Mouse (Mus musculus) hindbrain, postnatal 0 days (tissue): ENCODE results near the gene Fhod1. TPM values are rescaled to one million over a fixed set of nuclear protein-coding genes. Genes with fewer than 3 reads are reported as not detected.

Experiments used
- ATAC-seq: fragments of 200-750 bp; cut with Nextera tagmentation; 2 replicates; pipeline ENCODE4 v1.8.0; 2017; ENCODE audit warnings: mild to moderate bottlenecking, moderate TSS enrichment, moderate library complexity
- DNase-seq: peaks from one replicate; pipeline ENCODE4 v3.0.0-alpha.2; 2015; ENCODE audit warnings: low spot score
- H3K27ac ChIP-seq: fragments of 300-500 bp; sonication (generic); 2 replicates; pipeline ENCODE4 v1.5.1; 2014; ENCODE audit warnings: mild to moderate bottlenecking
- H3K27me3 ChIP-seq: fragments of 300-500 bp; sonication (generic); 2 replicates; pipeline ENCODE4 v1.6.1; 2014; ENCODE audit warnings: low read length, mixed read lengths; ENCODE audit not compliant: insufficient read depth
- H3K36me3 ChIP-seq: fragments of 300-500 bp; sonication (generic); 2 replicates; pipeline ENCODE4 v1.6.1; 2014; ENCODE audit warnings: low read length, mixed read lengths; ENCODE audit not compliant: insufficient read depth
- H3K4me1 ChIP-seq: fragments of 300-500 bp; sonication (generic); 2 replicates; pipeline ENCODE4 v1.6.1; 2014; ENCODE audit warnings: antibody characterized with exemption, low read length, mixed read lengths; ENCODE audit not compliant: insufficient read depth
- H3K4me2 ChIP-seq: fragments of 300-500 bp; sonication (generic); 2 replicates; pipeline ENCODE4 v1.6.1; 2014; ENCODE audit warnings: low read depth, mild to moderate bottlenecking, low read length, moderate library complexity, mixed read lengths
- H3K4me3 ChIP-seq: fragments of 300-500 bp; sonication (generic); 2 replicates; pipeline ENCODE4 v1.5.1; 2014; ENCODE audit warnings: low read length
- H3K9ac ChIP-seq: fragments of 300-500 bp; sonication (generic); replicated peaks from 2 replicates; pipeline ENCODE4 v1.6.1; 2014; ENCODE audit warnings: mild to moderate bottlenecking, low read length, moderate library complexity, mixed read lengths
- H3K9me3 ChIP-seq: fragments of 300-500 bp; sonication (generic); 2 replicates; pipeline ENCODE4 v1.6.1; 2016; ENCODE audit warnings: low read length, mixed read lengths
- CTCF ChIP-seq: IDR thresholded peaks from 2 replicates; pipeline ENCODE4 v1.5.1; 2016; ENCODE audit warnings: antibody characterized with exemption, control low read depth, low read depth
- WGBS: fragments of 180-500 bp; shearing (Covaris S2); extraction: QIAGEN DNeasy Blood & Tissue Kit; methylation state at CpG from one replicate; pipeline ENCODE4 v1.1.7; 2014; 5-methylcytosine and 5-hydroxymethylcytosine counted together
- polyA plus RNA-seq: library from polyadenylated mRNA; unstranded; fragments of >200 nt; fragmentation: Nextera tagmentation; extraction: Ambion mirVana; gene quantifications from 2 replicates; pipeline ENCODE4 v1.2.1, GENCODE M21; 2015
- total RNA-seq: library from RNA; depleted of rRNA; stranded (reverse); fragments of >200 nt; gene quantifications from 2 replicates; pipeline ENCODE4 v1.2.3, GENCODE M21; 2014

Fhod1 gene
- total and polyA plus RNA-seq, 2 experiments from 2014 or later, result 0.45 to 3.1 TPM

DNA sequence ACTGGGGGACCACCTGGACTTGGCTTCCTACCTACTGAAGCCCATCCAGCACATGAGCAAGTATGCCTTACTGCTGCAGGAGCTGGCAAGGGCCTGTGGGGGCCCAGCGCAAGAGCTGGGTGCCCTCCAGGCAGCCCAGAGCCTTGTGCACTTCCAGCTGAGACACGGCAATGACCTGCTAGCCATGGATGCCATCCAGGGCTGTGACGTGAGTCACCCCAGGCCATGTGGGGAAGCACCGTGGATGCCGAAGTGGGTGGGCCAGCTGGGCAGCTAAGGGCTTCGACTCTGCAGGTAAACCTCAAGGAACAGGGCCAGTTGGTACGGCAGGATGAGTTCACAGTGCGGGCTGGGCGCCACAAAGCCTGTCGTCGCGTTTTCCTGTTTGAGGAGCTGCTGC lies 32.6 kb upstream of the Fhod1 start:
- Histone ChIP-seq H3K4me3 (no peak overlapping the region), H3K9me3 (no peaks in the 10 kb centered on the region), H3K9ac (no peak overlapping the region), H3K4me2 (no peak overlapping the region), H3K4me1 (peaks cover 6% of the 10 kb centered on the region; the same call in 1 of the 2 replicates), H3K27ac (no peak overlapping the region), H3K27me3 (no peaks in the 10 kb centered on the region), H3K36me3 (no peaks in the 10 kb centered on the region)
- no peak for ATAC-seq
- 79% methylated on average over 12 of the region's 12 CpGs for WGBS
- no peak for DNase-seq
- TF ChIP-seq CTCF, result no peak

DNA sequence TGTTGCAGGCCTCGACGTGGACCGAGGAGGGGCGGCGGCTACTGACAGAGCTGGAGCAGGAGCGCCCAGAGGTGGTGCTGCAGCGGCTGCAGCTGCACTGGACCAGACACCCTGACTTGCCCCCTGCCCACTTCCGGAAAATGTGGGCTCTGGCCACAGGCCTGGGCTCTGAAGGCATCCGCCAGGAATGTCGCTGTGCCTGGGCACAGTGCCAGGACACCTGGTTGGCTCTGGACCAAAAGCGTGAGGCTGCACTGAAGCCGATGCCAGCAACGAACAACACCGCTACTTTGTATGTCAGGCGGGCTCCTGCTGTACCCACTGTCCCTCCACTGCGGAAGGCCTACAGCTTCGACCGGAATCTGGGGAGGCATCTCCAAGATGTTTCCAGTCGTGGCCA lies 30.9 kb upstream of the Fhod1 start:
- no peaks in the 10 kb centered on the region for H3K9me3 ChIP-seq
- H3K9ac ChIP-seq, result no peak overlapping the region
- H3K27ac ChIP-seq, result no peak overlapping the region; the same call in 1 of the 2 replicates
- no peak overlapping the region for H3K4me3 ChIP-seq
- peaks cover 10% of the 10 kb centered on the region; the same call in 1 of the 2 replicates for H3K4me1 ChIP-seq
- DNase-seq (peak; percentile 68), ATAC-seq (peak; percentile 48)
- H3K27me3 ChIP-seq, result no peaks in the 10 kb centered on the region
- WGBS, result 38% methylated on average over 19 of the region's 19 CpGs
- no peaks in the 10 kb centered on the region for H3K36me3 ChIP-seq
- no peak for TF ChIP-seq CTCF
- no peak overlapping the region for H3K4me2 ChIP-seq

DNA sequence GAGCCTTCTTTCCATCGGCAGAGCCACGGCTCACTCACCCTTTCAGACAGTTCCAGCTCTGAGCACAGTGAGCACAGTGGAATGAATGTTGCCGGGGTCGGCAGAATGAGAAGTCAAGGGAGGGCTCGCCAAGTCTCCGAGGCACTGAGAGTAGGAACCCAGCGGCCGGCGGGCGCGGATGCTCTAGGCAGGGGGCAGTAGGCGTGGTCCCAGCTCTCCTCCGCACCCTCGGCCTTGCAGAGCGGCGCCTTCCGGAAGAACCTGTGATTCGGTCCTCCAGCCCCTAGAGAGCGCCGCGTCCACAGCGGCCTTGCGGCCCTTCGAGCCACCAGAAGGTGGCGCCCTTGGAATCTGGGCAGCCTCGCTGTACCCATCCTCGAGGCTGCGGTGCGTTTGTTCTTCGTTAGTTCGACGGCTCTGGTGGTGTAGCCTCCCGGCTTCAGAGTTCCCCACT lies 26.8 kb upstream of the Fhod1 start:
- ATAC-seq, result peak; percentile 49

DNA sequence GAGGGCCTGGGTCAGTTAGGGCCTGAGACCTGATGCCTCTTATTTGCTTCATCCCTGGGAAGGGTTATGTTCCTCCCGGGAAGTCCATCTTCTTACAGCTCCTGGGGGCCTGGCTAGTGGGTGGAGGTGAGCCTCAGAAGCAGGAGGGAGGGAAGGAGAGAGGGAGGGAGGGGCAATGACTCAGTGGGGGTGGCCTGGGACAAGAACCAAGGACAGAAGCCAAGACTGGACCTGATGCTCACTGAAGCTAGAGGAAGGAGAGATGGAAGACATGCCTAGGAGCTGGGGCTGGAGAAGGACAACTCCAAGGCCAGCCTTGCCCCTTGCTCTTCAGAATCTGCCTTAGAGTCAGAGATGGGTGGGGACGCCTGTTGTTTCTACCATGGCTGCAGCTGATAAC lies 25.3 kb upstream of the Fhod1 start, which contains the start of gene Plekhg4:
Gene Plekhg4 (plus strand): TSS at position 243 of the 400 bp plus-strand sequence.
- Histone ChIP-seq H3K27me3 (no peaks in the 10 kb centered on the region), H3K4me1 (0 out of 2 replicates have a peak, but pooled peaks cover 4% of the 10 kb centered on the region), H3K36me3 (peaks cover 8% of the 10 kb centered on the region; the same call in 1 of the 2 replicates), H3K4me2 (peak within 1 kb of the TSS; percentile 41), H3K27ac (no peak within 1 kb of the TSS), H3K9me3 (no peaks in the 10 kb centered on the region), H3K9ac (peak within 1 kb of the TSS; percentile 28; the same call in 1 of the 2 replicates), H3K4me3 (peak within 1 kb of the TSS; percentile 19; the same call in 1 of the 2 replicates)
- no peak for DNase-seq
- 53% methylated on average over 2 of the region's 2 CpGs for WGBS
- no peak for ATAC-seq
- TF ChIP-seq CTCF, result no peak

More for the DNA sequence above, 26.8 kb upstream of the Fhod1 start:
- Histone ChIP-seq H3K36me3 (no peaks in the 10 kb centered on the region), H3K4me2 (peak overlapping the region; percentile 41), H3K9ac (peak overlapping the region; percentile 28; the same call in 1 of the 2 replicates), H3K27ac (no peak overlapping the region), H3K4me1 (peaks cover 10% of the 10 kb centered on the region; the same call in 1 of the 2 replicates), H3K9me3 (no peaks in the 10 kb centered on the region), H3K27me3 (no peaks in the 10 kb centered on the region), H3K4me3 (peak overlapping the region; percentile 19)
- TF ChIP-seq CTCF, result peak; percentile 77
- 26% methylated on average over 33 of the region's 33 CpGs for WGBS
- DNase-seq, result peak; percentile 63

DNA sequence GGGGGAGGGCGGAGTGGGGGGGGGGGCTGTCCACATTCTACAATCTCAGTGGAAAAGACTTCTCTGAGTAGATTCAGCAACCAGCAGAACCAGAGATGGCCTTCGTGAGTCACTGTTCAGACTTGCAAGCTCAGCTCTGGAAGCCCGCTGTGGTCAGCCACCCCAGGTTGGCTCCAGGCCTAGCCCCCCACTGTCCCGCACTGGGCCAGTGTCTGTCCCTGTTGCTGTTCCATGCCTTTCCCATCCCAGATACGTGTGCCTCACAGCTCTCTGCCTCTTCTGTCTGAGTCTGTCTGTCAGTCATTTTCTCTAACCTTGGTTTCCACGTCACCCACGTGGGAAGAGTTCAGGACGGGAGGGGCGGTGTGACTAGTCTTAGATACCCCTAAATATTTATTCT lies 24.7 kb upstream of the Fhod1 start:
- no peak overlapping the region for H3K9ac ChIP-seq

DNA sequence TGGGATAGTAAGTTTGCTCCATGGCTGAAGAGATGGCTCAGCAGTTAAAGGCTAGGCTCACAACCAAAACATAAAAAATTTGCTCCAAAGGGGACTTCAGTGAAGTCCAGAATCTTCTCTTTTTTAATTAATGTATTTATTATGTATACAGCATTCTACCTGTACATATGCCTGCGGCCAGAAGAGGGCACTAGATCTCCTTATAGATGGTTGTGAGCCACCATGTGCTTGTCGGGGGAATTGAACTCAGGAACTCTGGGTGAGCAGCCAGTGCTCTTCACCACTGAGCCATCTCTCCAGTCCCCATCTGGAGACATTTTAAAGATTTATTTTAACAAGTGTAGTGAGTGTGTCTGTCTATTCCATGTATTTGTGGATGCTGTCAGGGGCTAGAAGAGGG lies 19.4 kb upstream of the Fhod1 start:
- H3K27ac ChIP-seq, result no peak overlapping the region
- peak; percentile 64 for TF ChIP-seq CTCF
- H3K4me2 ChIP-seq, result no peak overlapping the region
- no peaks in the 10 kb centered on the region for H3K9me3 ChIP-seq
- no peak overlapping the region for H3K4me3 ChIP-seq
- DNase-seq, result peak; percentile 46
- H3K27me3 ChIP-seq, result no peaks in the 10 kb centered on the region
- peaks cover 19% of the 10 kb centered on the region for H3K36me3 ChIP-seq
- H3K4me1 ChIP-seq, result no peaks in the 10 kb centered on the region
- WGBS, result 74% methylated on average over 2 of the region's 2 CpGs
- 0 out of 2 replicates have a peak, but pooled peaks have one; percentile 55 for ATAC-seq
- H3K9ac ChIP-seq, result no peak overlapping the region

More for the DNA sequence above, 24.7 kb upstream of the Fhod1 start:
- Histone ChIP-seq H3K27me3 (no peaks in the 10 kb centered on the region), H3K4me3 (no peak overlapping the region), H3K4me2 (no peak overlapping the region), H3K36me3 (peaks cover 8% of the 10 kb centered on the region; the same call in 1 of the 2 replicates), H3K27ac (no peak overlapping the region), H3K9me3 (no peaks in the 10 kb centered on the region), H3K4me1 (0 out of 2 replicates have a peak, but pooled peaks cover 4% of the 10 kb centered on the region)
- no peak for TF ChIP-seq CTCF
- DNase-seq, result no peak
- ATAC-seq, result no peak
- WGBS, result 67% methylated on average over 9 of the region's 9 CpGs
